Mouse (Mus musculus) adrenal gland, postnatal 36 days (tissue): ENCODE results near the gene Gm49361. TPM values are rescaled to one million over a fixed set of nuclear protein-coding genes. Genes with fewer than 3 reads are reported as not detected.
"Not testable (repeated sequence)": the region's sequence is repeated elsewhere in the genome, so short reads cannot be mapped to it uniquely, and the experiment has no call there.

Experiments used
- DNase-seq, 2 experiments: peaks; one replicate each; pipeline ENCODE4 v3.0.0; 2021; ENCODE audit warnings: mixed read lengths in 1 of 2
- long read RNA-seq, 2 experiments: library from polyadenylated mRNA; stranded (forward); transcript quantifications; one replicate each; pipeline ENCODE4 v2.0.0; 2021; ENCODE audit warnings: borderline sequencing depth in 2 of 2
- total RNA-seq, 2 experiments: library from RNA; stranded (reverse); gene quantifications; 2 replicates each; pipeline ENCODE4 v1.2.3; 2021

Gm49361 gene
- total RNA-seq = 1 to 10 TPM; 1.9 to 2.2 TPM
- long read RNA-seq, experiment 1, partial matches to known transcripts = 0 of 1 reads
- long read RNA-seq, experiment 1, other reads (novel, unspliced or antisense) = 1 of 1 reads
- long read RNA-seq, experiment 2 = 0 reads

DNA sequence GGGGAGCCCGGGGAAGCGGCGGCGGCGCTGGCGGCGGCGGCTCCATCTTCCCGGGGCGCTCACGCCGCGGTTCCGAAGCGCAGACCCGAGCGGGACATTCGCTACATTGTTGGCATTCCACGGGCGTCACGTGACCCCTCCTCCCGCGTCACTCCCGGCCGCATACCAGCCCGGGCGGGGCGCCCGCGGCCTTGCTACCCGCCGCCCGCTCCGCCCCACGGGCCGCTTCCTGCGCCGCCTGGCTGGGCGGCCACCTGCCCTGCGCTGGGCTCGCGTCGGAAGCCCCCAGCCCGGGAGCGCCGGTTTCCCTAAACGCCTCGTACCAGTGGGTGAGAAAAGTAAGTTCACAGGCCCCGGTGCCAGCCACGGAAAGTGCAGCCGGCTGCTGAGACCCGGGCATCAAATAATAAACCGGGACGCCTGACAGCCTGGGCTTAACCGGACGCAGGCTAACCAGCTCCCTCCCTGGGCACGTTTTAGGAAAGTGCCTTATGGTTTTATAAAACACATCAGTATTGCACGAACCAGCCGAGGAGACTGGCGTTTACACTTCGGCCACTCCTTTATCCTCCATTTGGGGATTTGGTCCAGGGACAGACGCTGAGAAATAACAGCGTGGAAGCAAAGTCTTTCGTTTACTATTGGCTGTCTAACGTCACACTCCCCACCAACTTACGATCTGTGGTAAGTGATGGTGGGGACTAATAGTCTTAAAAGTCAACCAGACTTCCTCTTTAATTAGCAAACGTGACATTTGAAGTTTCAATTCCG is at the start of gene Gm49361:
Gene Gm49361, minus strand, starts transcription at position 103 of the 771 bp plus-strand sequence.
- peak; percentile 95 to 96 for DNase-seq

DNA sequence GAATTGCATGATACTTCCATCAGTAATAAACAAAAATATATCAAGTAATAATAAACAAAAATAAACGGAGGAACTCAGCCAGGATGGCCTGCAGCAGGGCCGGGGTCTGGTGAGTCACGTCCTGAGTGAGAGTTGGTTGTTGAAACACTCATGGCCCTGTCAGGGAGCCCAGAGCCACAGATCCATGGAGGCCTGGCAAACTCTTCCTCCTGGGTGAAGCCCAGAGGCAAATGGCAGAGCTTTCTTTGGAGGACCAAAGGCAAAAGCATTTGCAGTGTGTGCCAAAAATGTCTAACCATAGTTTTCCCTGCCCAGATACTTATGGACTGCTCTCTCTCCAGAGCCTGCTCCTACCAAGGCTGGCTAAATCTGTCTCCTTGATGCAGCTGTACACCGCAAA is 45.3 kb upstream of the Gm49361 start:
- DNase-seq = no peak

DNA sequence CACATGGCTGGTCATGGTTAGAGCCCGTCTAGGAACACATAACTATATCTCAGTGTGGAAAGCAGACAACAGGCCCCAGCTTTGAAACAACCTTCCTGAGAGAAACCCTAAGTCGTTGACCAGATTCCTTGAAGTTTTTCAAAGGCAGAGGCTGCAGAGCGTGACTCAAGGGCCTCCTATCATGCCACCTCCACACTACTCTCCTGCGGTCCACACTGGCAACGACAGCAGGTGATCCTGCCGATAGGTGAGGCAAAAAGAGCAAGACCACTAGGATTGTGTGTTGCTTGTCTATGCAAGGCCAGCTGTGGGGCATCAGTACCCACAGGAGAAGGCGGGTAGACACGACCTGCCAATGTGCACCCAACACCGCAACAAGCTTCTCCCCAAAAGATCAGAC is 43.9 kb upstream of the Gm49361 start:
- DNase-seq = no peak

DNA sequence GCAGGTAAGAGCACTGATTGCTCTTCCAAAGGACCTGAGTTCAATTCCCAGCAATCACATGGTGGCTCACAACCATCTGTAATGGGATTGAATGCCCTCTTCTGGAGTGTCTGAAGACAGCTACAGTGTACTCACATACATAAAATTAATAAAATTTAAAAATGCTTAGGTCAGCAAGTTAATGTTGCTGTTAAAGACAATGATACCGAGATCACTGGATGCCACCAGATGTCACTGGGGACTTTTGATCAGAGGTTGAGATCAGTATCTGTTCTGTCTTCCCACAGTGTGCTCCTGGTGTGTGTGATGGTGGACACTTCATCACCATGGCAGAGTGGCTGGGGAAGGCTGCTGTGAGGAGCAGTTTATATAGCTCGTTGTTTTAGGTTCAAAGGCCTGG is 43.4 kb upstream of the Gm49361 start:
- DNase-seq = no peak

DNA sequence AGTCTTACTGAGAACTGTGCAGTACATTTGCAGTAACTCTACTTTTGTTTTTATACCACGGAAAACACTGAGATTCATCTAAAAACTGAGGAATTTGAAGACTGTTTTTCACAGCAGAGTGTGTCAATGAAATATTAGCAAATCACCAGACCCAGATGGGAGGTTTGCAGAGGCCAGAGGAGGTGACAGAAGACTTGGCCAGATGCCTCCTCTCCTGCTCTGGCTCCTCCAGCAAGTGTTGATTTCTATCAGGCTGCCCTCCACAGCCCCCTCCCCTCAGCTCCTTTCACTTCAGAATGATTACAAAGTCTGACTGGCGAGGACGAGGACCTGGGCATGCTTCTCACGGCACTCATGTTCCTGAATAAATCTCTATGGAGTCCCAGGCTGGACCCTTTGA is 41.5 kb upstream of the Gm49361 start:
- DNase-seq = no peak

DNA sequence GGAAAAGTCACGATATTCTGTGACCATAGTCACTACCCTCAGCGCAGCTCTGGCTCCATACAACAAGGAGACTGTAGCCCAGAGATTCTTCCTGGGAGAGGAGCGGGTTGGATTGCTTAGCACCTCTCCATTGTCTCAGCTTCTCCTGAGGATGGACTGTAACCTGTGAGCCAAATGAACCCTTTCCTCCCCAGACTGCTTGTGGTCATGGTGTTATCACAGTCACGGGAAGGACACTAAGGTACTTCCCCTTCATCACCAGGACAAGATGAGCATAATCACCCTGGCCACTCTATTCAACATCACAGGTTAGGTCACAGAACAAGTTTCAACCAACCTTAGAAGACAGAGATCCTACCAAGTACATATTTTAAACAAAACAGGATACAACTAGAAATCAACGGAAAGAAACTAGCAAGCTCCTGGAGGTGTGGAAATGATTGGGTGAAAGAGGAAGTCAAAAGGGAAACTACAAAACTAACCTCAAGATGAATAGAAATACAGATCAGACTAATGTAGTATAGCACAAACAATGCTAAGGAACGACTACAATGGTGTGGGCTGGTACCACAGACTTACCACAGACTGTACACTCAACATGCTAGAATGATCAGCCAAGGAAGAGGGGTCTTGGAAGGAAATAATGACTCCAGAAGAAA is 26.4 kb upstream of the Gm49361 start:
- DNase-seq = no peak

DNA sequence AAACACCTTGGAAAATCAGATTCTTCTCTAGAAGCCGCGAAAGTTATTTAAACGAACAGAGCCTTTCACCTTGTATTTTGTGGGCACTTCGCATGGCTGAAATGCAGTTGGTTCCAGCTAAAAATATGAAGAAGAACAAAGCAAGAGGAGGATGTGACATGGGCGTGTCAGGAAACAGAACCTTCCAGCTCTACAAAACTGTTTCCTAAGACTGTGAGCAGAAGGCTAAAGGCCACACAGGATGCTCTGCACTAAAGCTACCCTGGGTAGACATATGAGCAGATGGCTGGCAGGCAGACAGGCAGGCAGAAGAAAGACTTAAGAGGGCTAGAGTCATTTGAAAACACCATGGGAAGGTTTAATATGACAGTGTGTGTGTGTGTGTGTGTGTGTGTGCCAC is 23.2 kb upstream of the Gm49361 start:
- no peak for DNase-seq

DNA sequence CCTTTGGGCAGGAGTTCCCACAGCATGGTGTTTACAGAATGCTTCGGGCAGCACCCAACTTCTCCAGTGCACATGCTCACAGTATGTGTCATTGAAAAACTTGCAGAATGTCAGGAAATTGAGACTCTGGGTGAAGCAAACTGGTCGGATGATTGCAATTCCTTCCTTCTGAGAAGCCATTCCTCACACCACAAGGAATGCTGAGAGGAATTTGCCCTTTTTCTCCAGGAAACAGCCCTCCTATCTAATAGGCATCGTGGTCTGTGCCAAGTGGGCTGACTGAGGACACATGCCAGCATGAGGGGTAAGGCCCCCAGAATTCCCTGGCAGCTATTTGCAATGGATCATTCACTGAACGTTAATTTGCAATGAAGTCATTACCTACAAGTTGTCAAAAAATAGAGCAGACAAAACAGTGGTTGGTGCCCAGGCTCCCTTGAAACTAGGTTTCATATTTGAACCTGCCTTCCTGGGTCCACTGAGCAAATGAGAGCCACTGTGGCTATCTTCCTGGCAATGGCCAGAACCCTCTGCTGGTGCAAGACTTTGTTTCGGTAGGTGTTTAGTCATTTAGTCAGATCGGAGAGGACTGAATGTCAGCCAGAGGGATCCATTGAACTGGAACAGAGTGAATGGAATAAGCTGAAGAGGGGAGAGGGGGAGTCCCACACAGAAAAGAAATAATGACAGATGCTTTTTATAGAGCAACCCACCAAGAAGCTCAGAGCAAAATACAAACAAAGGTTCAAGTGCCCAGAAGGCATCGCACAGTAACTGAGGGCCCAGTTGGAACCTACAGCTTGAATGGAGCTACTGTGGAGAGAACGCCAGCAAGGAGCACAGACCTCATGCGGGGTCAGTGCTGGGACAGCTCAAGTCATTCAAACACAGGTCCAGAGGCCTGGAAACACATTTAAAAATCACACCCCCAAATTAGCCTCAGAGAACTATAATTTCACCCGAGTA is 14.8 kb upstream of the Gm49361 start:
- no peak for DNase-seq

DNA sequence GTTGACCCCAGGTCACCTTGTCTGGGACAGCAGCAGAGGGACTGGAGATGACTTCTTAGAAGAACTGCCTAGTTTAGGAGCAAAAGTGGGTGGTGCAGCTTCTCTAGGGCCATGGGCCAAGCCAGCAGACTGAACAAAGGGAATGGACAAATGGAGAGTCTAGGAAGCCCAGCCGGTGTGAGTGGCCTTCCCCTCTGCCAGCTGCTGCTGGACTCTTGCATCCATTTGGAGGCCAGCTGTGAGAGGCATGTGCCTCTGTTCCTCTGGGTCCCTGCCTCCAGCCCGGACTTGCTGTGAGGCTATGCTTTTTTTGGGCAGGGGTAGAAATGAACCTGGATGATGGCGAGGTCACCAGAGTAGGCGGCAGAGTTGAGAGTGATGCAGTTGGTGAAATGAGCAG is 12.3 kb upstream of the Gm49361 start, which contains the start of gene Lats2:
Gene Lats2, minus strand, starts transcription at position 152 of the 400 bp plus-strand sequence.
- DNase-seq = no peak

DNA sequence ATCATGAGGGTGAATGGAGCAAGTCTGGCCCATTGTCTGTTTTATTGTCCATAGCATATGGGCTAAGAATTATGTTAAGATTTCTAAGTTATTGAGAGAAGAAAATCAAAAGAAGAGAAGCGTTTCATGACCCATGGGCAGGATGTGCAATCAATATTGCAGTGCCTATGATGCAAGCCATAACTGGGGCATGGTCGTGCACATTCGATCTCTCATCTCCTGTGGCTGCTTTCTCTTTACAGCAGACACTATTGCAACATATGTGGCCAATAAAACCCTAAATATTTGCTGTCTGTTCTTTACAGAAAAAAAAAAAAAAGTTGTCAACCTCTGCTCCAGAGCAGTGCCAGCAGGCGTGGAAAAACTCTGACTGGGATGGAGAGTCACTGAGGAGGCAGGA is 10.2 kb upstream of the Gm49361 start:
- DNase-seq = no peak

DNA sequence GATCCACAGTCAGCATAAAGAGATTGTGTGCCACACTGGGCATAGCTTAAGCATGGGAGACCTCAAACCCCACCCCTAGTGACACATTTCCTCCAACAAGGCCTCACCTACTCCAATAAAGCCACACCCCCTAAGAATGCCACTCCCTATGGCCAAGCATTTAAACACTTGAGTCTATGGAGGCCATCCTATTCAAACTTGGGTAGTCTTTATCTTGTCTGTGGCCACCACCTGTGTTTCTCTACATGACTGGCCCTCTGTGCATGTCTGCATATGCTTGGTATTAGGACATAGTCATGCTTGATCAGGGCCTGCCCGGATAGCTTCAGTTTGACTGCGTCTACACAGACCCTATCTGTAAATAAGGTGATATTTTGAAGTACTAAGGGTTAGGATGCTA is 9.8 kb upstream of the Gm49361 start:
- DNase-seq = no peak

DNA sequence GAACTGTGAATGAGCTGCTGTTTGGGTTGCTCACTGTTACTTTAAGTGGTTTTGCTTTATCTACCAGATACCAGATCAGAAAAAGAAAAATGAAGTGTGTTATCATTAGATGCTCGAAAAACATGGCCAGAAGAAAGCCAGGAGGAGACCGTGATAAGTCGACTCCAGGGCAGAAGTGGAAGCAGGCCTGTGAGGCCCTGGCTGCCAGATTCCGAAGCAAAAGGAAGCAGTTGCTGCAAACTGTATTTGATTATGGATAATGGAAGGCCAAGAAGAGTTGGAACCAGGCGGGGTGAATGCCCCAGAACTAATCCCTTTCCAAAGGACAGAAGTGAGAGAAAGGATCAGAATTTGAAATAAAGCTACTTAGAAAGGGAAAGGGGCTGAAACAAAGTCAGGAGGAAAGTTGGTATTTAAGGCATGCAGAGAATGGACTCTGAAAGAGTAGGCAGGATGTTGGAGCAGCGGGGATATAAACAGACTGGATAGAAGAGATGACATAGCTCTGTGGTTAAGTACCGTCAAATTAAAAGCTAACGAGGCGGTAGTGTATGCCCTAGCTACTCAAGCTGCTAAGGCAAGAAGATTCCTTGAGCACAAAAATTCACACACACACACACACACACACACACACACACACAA is 7.6 kb upstream of the Gm49361 start:
- no peak for DNase-seq

DNA sequence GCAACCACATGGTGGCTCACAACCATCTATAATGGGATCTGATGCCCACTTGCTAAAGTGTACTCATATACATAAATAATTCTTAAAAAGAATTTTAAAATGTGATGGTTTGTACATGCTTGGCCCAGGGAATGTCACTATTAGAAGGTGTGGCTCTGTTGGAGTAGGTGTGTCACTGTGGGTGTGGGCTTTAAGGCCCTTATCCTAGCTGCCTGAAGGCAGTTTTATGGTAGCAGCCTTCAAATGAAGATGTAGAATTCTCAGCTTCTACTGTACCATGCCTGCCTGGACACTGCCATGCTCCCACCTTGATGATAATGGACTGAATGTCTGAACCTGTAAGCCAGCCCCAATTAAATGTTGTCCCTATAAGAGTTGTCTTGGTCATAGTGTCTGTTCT is 5.1 kb upstream of the Gm49361 start:
- not testable (repeated sequence) for DNase-seq

DNA sequence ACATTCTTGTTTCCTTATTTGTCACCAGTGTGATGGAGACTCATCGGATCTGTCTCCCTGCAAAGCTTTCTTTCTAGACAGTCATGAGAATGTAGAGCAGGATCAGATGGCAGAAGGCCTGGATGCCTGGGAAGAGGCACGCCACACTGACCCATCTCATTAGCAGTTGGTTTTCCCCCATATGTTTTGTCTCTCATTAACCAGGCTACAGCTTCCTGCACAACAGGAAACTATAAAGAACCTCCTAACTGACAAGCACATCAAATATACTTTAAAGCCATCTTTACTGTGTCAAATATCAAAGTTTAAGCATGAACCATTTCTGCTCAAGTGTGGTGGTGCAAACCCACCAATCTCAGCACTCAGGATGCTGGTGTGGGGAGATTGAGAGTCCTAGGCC is 3.6 kb upstream of the Gm49361 start:
- DNase-seq = no peak

DNA sequence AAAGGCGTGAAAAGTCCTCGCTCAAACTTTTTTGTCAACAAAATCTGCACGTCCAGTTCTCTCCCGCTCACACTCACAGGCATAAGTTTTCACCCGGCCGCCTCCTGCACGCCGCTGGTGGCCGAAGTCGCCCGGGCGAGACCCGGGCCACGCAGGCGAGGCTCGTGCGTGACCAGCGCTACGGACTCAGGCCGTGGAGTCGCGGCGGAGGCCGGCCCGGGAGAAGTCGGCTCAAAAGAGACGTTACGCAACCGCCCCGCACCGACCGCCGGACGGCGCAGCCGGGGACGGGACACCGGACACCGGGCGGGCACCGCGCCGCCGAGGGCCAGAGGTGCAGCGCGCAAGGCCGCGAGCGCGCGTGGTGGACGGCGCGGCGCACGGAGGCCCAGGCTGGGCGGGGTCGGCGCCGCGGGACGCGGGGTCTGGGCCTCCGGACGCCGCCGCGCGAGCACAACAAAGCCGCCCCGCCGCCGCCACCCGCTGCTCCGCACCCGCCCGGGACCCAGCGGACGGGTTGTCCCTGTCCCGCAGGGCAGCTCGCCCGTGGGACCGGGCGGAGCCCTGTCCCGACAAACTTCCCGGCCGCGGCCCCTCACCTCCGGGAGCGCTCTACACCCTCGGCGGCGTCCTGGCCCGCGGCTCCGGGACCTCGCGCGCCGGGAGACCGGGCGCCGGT is 473 bp downstream of the Gm49361 start:
- peak; percentile 67 to 77 for DNase-seq

DNA sequence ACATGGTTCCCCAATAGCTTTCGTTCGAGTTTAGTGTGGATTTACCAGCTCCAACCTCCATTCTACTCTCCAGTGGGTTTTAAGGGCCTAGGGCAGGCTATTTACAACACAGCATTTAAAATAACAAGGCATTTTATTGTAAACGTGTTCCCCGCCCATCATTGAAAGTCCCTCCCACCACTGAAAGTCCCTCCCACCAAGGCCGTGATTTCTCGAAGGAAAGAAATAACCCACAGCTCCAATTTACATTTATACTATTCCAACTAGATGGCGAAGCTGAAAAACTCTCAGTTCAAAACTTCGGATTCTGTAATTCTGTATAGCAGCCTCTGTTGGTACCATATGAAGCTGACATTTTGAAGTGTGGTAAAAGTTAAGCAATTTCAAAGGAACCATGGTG is 1.4 kb downstream of the Gm49361 start:
- peak; percentile 47 to 56 for DNase-seq

DNA sequence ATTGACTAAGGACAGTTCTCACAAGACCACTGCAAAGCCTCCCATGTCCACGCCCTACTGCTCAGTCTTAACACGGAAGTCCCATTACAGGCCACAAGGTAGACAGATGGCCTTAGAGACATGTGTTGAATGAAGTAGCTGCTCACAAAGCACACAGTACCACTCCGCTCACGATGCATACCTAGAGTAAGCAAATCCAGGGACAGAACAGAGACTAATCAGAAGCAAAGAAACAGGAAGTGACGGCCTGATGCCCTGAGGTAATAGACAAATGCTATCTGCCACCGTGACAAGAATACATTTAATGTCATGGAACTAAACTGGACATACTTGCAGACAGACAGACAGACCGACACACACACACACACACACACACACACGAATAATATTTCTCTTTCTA is 5.3 kb downstream of the Gm49361 start:
- no peak for DNase-seq

DNA sequence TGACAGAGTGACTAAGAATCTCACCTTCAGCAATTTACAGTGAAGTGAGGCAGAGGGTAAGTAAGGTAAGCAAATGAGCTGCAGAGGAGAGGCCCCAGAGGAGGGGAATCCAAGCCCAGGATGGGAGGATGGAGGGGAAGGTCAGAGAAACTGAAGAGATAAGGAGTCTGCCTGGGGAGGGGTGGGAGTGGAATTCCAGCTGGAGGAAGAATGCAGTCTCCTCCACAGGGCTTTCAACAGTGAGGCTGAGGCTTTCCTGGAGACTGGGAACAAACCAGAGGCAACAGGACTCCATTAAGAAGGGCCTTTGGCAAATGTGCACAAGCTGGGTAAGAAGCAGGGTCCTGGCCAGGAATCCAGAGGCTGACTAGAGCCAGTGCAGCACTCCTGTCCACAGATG is 8.8 kb downstream of the Gm49361 start:
- DNase-seq = no peak

DNA sequence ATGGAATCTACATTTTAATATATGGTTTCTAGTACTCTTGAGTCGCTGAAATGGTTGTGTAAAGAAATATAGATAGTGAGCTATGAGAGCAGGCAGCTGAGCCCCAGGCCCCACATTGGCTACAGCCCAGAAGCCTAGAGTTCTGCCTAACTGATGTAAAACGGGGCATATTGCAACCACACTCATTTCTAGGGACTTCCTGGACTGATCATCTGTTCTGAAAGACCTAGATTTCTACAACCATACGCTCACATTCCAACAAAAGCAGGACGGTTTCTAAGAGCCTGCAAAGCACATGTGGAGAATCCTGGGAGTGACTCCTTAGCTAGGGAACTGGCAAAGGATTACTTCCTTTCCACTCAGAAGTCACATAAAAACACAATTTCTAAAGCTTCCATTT is 9.8 kb downstream of the Gm49361 start:
- no peak for DNase-seq

DNA sequence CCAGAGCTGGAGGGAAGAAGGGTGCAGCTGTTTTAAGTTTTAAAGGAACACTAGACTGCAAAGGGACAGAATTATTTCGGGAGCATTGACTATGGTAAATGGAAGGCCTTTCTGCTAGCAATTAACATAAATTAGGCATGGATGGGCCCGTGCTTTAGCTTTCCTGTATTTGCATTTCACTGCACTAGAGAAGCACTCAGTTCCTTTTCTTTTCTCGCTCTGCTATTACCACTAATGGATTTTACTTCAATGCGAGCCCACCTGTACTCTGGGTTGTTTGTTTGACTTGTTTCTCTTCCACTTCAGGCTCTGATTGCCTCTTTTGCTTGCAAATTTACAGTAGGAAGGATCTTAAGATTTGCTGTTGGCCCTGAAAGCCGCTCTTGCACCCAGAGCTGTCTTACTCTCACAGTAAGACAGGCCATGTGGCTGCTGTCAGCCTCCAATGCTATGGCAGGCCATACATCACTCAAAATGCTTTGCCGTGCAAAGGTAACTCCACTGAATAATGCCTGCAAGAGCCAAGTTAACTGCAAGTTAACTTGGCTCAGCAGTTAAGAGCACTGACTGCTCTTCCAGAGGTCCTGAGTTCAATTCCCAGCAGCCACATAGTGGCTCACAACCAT is 13.1 kb downstream of the Gm49361 start:
- no peak for DNase-seq

DNA sequence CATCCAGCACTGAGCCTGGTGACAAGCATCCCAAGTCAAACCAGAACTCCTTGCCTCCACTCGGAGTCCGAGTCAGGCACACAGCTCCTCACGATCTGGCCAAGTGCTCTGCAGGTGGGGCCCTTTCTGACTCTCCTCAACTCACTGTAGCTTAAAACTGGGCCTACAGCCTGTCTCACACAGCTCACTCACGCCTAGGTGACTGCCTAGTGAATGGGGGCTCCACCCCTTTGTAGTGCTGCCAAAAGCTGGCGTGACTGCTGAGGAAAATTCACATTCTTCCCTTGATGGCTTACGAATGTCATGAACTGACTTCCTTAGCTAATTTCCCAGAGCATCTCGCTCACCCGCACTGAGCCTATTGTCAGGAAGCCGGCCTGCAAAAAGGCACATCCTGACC is 15.4 kb downstream of the Gm49361 start:
- DNase-seq = peak; percentile 45 to 71
